In genomic region chr5:24986956-24987355, GRCm38 (mm10) we compare ENCODE assay signal across 12 mouse cellular contexts.
A peak's percentile ranks its signal among the peaks of the same experiment; 100 is the strongest.
DNase-seq lines count a peak whose midpoint lies in the region; ATAC-seq and TF ChIP-seq lines count a peak whose summit lies in the region.
"Had no signal": no experiment of that assay in that cellular context is flagged by ENCODE, and none has a peak within 500 bp of the region (broad histone marks: within the 10 kb centered on the region; RNA-seq: fewer than 3 reads in every experiment).

No protein-coding gene starts in this region.

- no peaks in the 10 kb centered on the region for H3K36me3 ChIP-seq in heart, embryonic 12.5 days
- H3K36me3 ChIP-seq in heart, adult 2 months (ENCODE audit: control insufficient read depth, insufficient read depth, low read length) = no peaks in the 10 kb centered on the region
- no peaks in the 10 kb centered on the region for H3K36me3 ChIP-seq in hindbrain, embryonic 14.5 days (replicated peaks; ENCODE audit: control insufficient read depth, insufficient read depth)
- H3K36me3 ChIP-seq in kidney, embryonic 16.5 days (ENCODE audit: insufficient read depth, low read length) = no peaks in the 10 kb centered on the region

- TF ChIP-seq POLR2A in heart, adult 2 months (IDR thresholded peaks at IDR 0.05; ENCODE audit: insufficient read depth, low read depth, low read length) = no peak

- intact Hi-C loops in heart, adult 2 months (cut with DNase I) = no loop called here

- peak overlapping the region; percentile 72 for H3K4me2 ChIP-seq in heart, embryonic 12.5 days
- peak overlapping the region; percentile 44 for H3K4me2 ChIP-seq in hindbrain, embryonic 14.5 days (replicated peaks)
- no peak overlapping the region for H3K4me2 ChIP-seq in kidney, embryonic 16.5 days (replicated peaks; ENCODE audit: low read depth, low read length)

- H3K9ac ChIP-seq in heart, embryonic 12.5 days = peak overlapping the region; percentile 76
- no peak overlapping the region for H3K9ac ChIP-seq in heart, adult 2 months (ENCODE audit: low read depth, low read length)
- peak overlapping the region; percentile 48 for H3K9ac ChIP-seq in hindbrain, embryonic 14.5 days
- H3K9ac ChIP-seq in kidney, embryonic 16.5 days (replicated peaks; ENCODE audit: low read length) = no peak overlapping the region

- H3K27ac ChIP-seq in heart, embryonic 12.5 days (ENCODE audit: poor library complexity, severe bottlenecking) = peak overlapping the region; percentile 92
- H3K27ac ChIP-seq in heart, adult 2 months = no peak overlapping the region
- H3K27ac ChIP-seq in hindbrain, embryonic 14.5 days = peak overlapping the region; percentile 92
- no peak overlapping the region for H3K27ac ChIP-seq in kidney, embryonic 16.5 days (ENCODE audit: low read length)

- peaks cover 75% of the 10 kb centered on the region for H3K4me1 ChIP-seq in heart, embryonic 12.5 days (replicated peaks)
- peaks cover 5% of the 10 kb centered on the region; the same call in 1 of the 2 replicates for H3K4me1 ChIP-seq in heart, adult 2 months (ENCODE audit: control insufficient read depth, insufficient read depth, low read length)
- peaks cover 22% of the 10 kb centered on the region for H3K4me1 ChIP-seq in hindbrain, embryonic 14.5 days (replicated peaks; ENCODE audit: control insufficient read depth, insufficient read depth, low read length)
- H3K4me1 ChIP-seq in kidney, embryonic 16.5 days (ENCODE audit: insufficient read depth, low read length) = peaks cover 17% of the 10 kb centered on the region

- TF ChIP-seq EP300 in heart, adult 2 months (IDR thresholded peaks at IDR 0.05; ENCODE audit: insufficient read depth, low read depth, low read length) = no peak

- peak overlapping the region; percentile 43 for H3K4me3 ChIP-seq in heart, embryonic 12.5 days
- no peak overlapping the region for H3K4me3 ChIP-seq in heart, adult 2 months
- peak overlapping the region; percentile 1; the same call in 1 of the 2 replicates for H3K4me3 ChIP-seq in hindbrain, embryonic 14.5 days (replicated peaks; ENCODE audit: low read length)
- H3K4me3 ChIP-seq in kidney, embryonic 16.5 days (ENCODE audit: low read length) = no peak overlapping the region

- 31% methylated on average over 2 of the region's 2 CpGs for WGBS in heart, embryonic 12.5 days
- 87% methylated on average over 2 of the region's 2 CpGs for WGBS in heart, adult 2 months
- 24% methylated on average over 2 of the region's 2 CpGs for WGBS in hindbrain, embryonic 14.5 days
- WGBS in kidney, embryonic 16.5 days = 52% methylated on average over 2 of the region's 2 CpGs

- no peaks in the 10 kb centered on the region for H3K9me3 ChIP-seq in heart, embryonic 12.5 days (replicated peaks)
- no peaks in the 10 kb centered on the region for H3K9me3 ChIP-seq in hindbrain, embryonic 14.5 days (ENCODE audit: control insufficient read depth, low read length)
- no peaks in the 10 kb centered on the region for H3K9me3 ChIP-seq in kidney, embryonic 16.5 days (ENCODE audit: low read length)

- no peaks in the 10 kb centered on the region for H3K27me3 ChIP-seq in heart, embryonic 12.5 days (replicated peaks)
- no peaks in the 10 kb centered on the region for H3K27me3 ChIP-seq in heart, adult 2 months (ENCODE audit: control insufficient read depth, insufficient read depth, low read length)
- no peaks in the 10 kb centered on the region for H3K27me3 ChIP-seq in hindbrain, embryonic 14.5 days (ENCODE audit: control insufficient read depth, insufficient read depth, low read length)
- H3K27me3 ChIP-seq in kidney, embryonic 16.5 days (ENCODE audit: insufficient read depth, low read length) = no peaks in the 10 kb centered on the region

- DNase-seq in heart, adult 2 months = no peak
- peak; percentile 91 for DNase-seq in brain, adult 2 months (ENCODE audit: low read depth, low spot score)
- peak; percentile 85 for DNase-seq in cerebellum, adult 9-10 months
- DNase-seq in hindbrain, embryonic 14.5 days (ENCODE audit: low spot score) = no peak
- no peak for DNase-seq in Muller cell, postnatal 12 days (ENCODE audit: inconsistent ontology term)
- DNase-seq: adrenal gland, postnatal 14 days; layer of hippocampus, postnatal 36 days; liver; lung, postnatal 10 days; retina, postnatal 1 day had no signal

- ATAC-seq in heart, embryonic 12.5 days (ENCODE audit: insufficient number of reproducible peaks, low FRiP score) = no peak
- no peak for ATAC-seq in hindbrain, embryonic 14.5 days (ENCODE audit: low FRiP score)
- no peak for ATAC-seq in kidney, embryonic 16.5 days (ENCODE audit: low FRiP score, low TSS enrichment)

- TF ChIP-seq CTCF in heart, adult 2 months (IDR thresholded peaks at IDR 0.05) = no peak

- no peaks in the 10 kb centered on the region for H3K79me2 ChIP-seq in heart, adult 2 months (replicated peaks; ENCODE audit: control insufficient read depth, insufficient read depth, low read length)

Comparison
In these comparisons a context has a peak if more than half of its experiments do, and no peak if none do; other contexts are left out.
1. H3K27ac ChIP-seq: peak in heart, embryonic 12.5 days (single experiment) and hindbrain, embryonic 14.5 days (single experiment); none in heart, adult 2 months (single experiment) and kidney, embryonic 16.5 days (single experiment).
2. H3K4me3 ChIP-seq: peak in heart, embryonic 12.5 days (single experiment) and hindbrain, embryonic 14.5 days (single experiment); none in heart, adult 2 months (single experiment) and kidney, embryonic 16.5 days (single experiment).
3. H3K9ac ChIP-seq: peak in heart, embryonic 12.5 days (single experiment) and hindbrain, embryonic 14.5 days (single experiment); none in heart, adult 2 months (single experiment) and kidney, embryonic 16.5 days (single experiment).
4. DNase-seq: peak in brain, adult 2 months (single experiment) and cerebellum, adult 9-10 months (single experiment); none in heart, adult 2 months (0 of 2), hindbrain, embryonic 14.5 days (single experiment) and Muller cell, postnatal 12 days (single experiment).